Mouse (Mus musculus) liver, postnatal 0 days (tissue): ENCODE results near the gene Cldn4. TPM values are rescaled to one million over a fixed set of nuclear protein-coding genes. Genes with fewer than 3 reads are reported as not detected.

Source experiments
- ATAC-seq: fragments of 200-750 bp; cut with Nextera tagmentation; 2 replicates; pipeline ENCODE4 v1.8.0; 2017; ENCODE audit warnings: mild to moderate bottlenecking, moderate library complexity
- DNase-seq: peaks from one replicate; pipeline ENCODE4 v3.0.0-alpha.2; 2016
- H3K27ac ChIP-seq: fragments of 300-500 bp; sonication (generic); 2 replicates; pipeline ENCODE4 v1.5.1; 2014; ENCODE audit warnings: antibody characterized with exemption, moderate library complexity, mild to moderate bottlenecking, low read depth
- H3K27me3 ChIP-seq: fragments of 300-500 bp; sonication (generic); 2 replicates; pipeline ENCODE4 v1.6.1; 2014; ENCODE audit warnings: low read length, control low read depth, mixed read lengths; ENCODE audit not compliant: insufficient read depth
- H3K36me3 ChIP-seq: fragments of 300-500 bp; sonication (generic); replicated peaks from 2 replicates; pipeline ENCODE4 v1.6.1; 2014; ENCODE audit warnings: mild to moderate bottlenecking, control low read depth, low read length, moderate library complexity, mixed read lengths; ENCODE audit not compliant: insufficient read depth
- H3K4me1 ChIP-seq: fragments of 300-500 bp; sonication (generic); 2 replicates; pipeline ENCODE4 v1.6.1; 2014; ENCODE audit warnings: antibody characterized with exemption, mild to moderate bottlenecking, control low read depth; ENCODE audit not compliant: insufficient read depth
- H3K4me2 ChIP-seq: fragments of 300-500 bp; sonication (generic); 2 replicates; pipeline ENCODE4 v1.6.1; 2014; ENCODE audit warnings: low read depth, mild to moderate bottlenecking, low read length, moderate library complexity, mixed read lengths
- H3K4me3 ChIP-seq: fragments of 300-500 bp; sonication (generic); 2 replicates; pipeline ENCODE4 v1.5.1; 2014; ENCODE audit warnings: low read depth, low read length
- H3K9ac ChIP-seq: fragments of 300-500 bp; sonication (generic); replicated peaks from 2 replicates; pipeline ENCODE4 v1.6.1; 2014; ENCODE audit warnings: mild to moderate bottlenecking, moderate library complexity
- H3K9me3 ChIP-seq: fragments of 300-500 bp; sonication (generic); 2 replicates; pipeline ENCODE4 v1.6.1; 2016; ENCODE audit warnings: mild to moderate bottlenecking, control low read depth, low read length, mixed read lengths
- CTCF ChIP-seq: sonication (generic); IDR thresholded peaks from 2 replicates; pipeline ENCODE4 v1.5.1; 2016; ENCODE audit warnings: antibody characterized with exemption, low read depth
- EP300 ChIP-seq: IDR thresholded peaks from 2 replicates; pipeline ENCODE4 v1.6.1; 2016; ENCODE audit warnings: antibody characterized with exemption, low read depth, mild to moderate bottlenecking
- WGBS: fragments of 180-500 bp; shearing (Covaris S2); extraction: QIAGEN DNeasy Blood & Tissue Kit; methylation state at CpG from one replicate; pipeline ENCODE4 v1.1.7; 2014; ENCODE audit not compliant: insufficient replicate concordance; 5-methylcytosine and 5-hydroxymethylcytosine counted together
- polyA plus RNA-seq: library from polyadenylated mRNA; unstranded; fragments of >200 nt; fragmentation: Nextera tagmentation; extraction: Ambion mirVana; gene quantifications from 2 replicates; pipeline ENCODE4 v1.2.1, GENCODE M21; 2015

Gene Cldn4
- polyA plus RNA-seq, 1 experiment from 2014 or later, result 0.32 TPM

- ATAC-seq (no peak; the same call in 1 of the 2 replicates), DNase-seq (no peak)
- Histone ChIP-seq H3K4me1 (no peaks in the 10 kb centered on the region), H3K27me3 (no peaks in the 10 kb centered on the region), H3K9me3 (no peaks in the 10 kb centered on the region), H3K36me3 (no peaks in the 10 kb centered on the region), H3K4me2 (no peak overlapping the region), H3K27ac (no peak overlapping the region), H3K9ac (no peak overlapping the region), H3K4me3 (no peak overlapping the region)
- 61% methylated on average over 7 of the region's 7 CpGs for WGBS
- TF ChIP-seq EP300 (no peak), CTCF (no peak)
These were observed 12.4 kb upstream of the Cldn4 start for GRCm38 (mm10) chr5:134959114-134959513.

- ATAC-seq, result no peak; the same call in 1 of the 2 replicates
- H3K4me3 ChIP-seq, result no peak overlapping the region
- H3K36me3 ChIP-seq, result no peaks in the 10 kb centered on the region
- no peak overlapping the region for H3K9ac ChIP-seq
- no peaks in the 10 kb centered on the region for H3K9me3 ChIP-seq
- no peak for DNase-seq
- H3K27me3 ChIP-seq, result no peaks in the 10 kb centered on the region
- no peak overlapping the region for H3K4me2 ChIP-seq
- TF ChIP-seq CTCF (no peak), EP300 (no peak)
- H3K4me1 ChIP-seq, result peaks cover 10% of the 10 kb centered on the region
- WGBS, result 65% methylated on average over 5 of the region's 5 CpGs
- no peak overlapping the region for H3K27ac ChIP-seq
These were observed 8.8 kb upstream of the Cldn4 start for GRCm38 (mm10) chr5:134955491-134955890.

GRCm38 (mm10) chr5:134951053-134951884 lies 4.5 kb upstream of the Cldn4 start:
- WGBS, result 12% methylated on average over 19 of the region's 19 CpGs
- H3K9ac ChIP-seq, result no peak overlapping the region
- DNase-seq (no peak), ATAC-seq (peak; percentile 30)
- H3K27me3 ChIP-seq, result no peaks in the 10 kb centered on the region
- peak overlapping the region; percentile 13 for H3K4me2 ChIP-seq
- no peak overlapping the region for H3K4me3 ChIP-seq
- peak overlapping the region; percentile 1; the same call in 1 of the 2 replicates for H3K27ac ChIP-seq
- no peaks in the 10 kb centered on the region for H3K9me3 ChIP-seq
- peaks cover 26% of the 10 kb centered on the region for H3K4me1 ChIP-seq
- no peaks in the 10 kb centered on the region for H3K36me3 ChIP-seq
- no peak for TF ChIP-seq CTCF
- TF ChIP-seq EP300, result no peak

GRCm38 (mm10) chr5:134948085-134948439 lies 1.3 kb upstream of the Cldn4 start:
- Histone ChIP-seq H3K9ac (no peak overlapping the region), H3K4me2 (no peak overlapping the region), H3K27me3 (no peaks in the 10 kb centered on the region), H3K27ac (no peak overlapping the region), H3K9me3 (no peaks in the 10 kb centered on the region), H3K4me1 (peaks cover 33% of the 10 kb centered on the region), H3K4me3 (no peak overlapping the region), H3K36me3 (no peaks in the 10 kb centered on the region)
- DNase-seq (no peak), ATAC-seq (no peak)
- TF ChIP-seq CTCF (no peak), EP300 (no peak)
- 30% methylated on average over 4 of the region's 4 CpGs for WGBS

- Histone ChIP-seq H3K4me1 (peaks cover 33% of the 10 kb centered on the region), H3K9ac (no peak overlapping the region), H3K27ac (no peak overlapping the region), H3K27me3 (no peaks in the 10 kb centered on the region), H3K36me3 (no peaks in the 10 kb centered on the region), H3K4me3 (no peak overlapping the region), H3K9me3 (no peaks in the 10 kb centered on the region), H3K4me2 (no peak overlapping the region)
- 38% methylated on average over 5 of the region's 5 CpGs for WGBS
- ATAC-seq, result no peak
- DNase-seq, result no peak
- TF ChIP-seq EP300, result no peak
- no peak for TF ChIP-seq CTCF
These were observed 818 bp upstream of the Cldn4 start for GRCm38 (mm10) chr5:134947420-134948084.

GRCm38 (mm10) chr5:134946063-134946856 lies 474 bp downstream of the Cldn4 start:
- H3K9ac ChIP-seq, result no peak overlapping the region
- no peaks in the 10 kb centered on the region for H3K36me3 ChIP-seq
- no peak overlapping the region for H3K27ac ChIP-seq
- 55% methylated on average over 43 of the region's 43 CpGs for WGBS
- no peak overlapping the region for H3K4me2 ChIP-seq
- H3K4me1 ChIP-seq, result peaks cover 29% of the 10 kb centered on the region
- H3K27me3 ChIP-seq, result no peaks in the 10 kb centered on the region
- no peak for TF ChIP-seq EP300
- no peak for TF ChIP-seq CTCF
- no peak for DNase-seq
- no peaks in the 10 kb centered on the region for H3K9me3 ChIP-seq
- H3K4me3 ChIP-seq, result no peak overlapping the region
- ATAC-seq, result no peak
